Mouse (Mus musculus): Measurements from ENCODE around the gene Gm13272. TPM values are rescaled to one million over a fixed set of nuclear protein-coding genes. Genes with fewer than 3 reads are reported as not detected.
"Not testable (repeated sequence)": the region's sequence is repeated elsewhere in the genome, so short reads cannot be mapped to it uniquely, and the experiment has no call there.

The Gm13272 gene
- total RNA-seq (2014; rRNA removed) (not detected in 2 replicates), polyA plus RNA-seq (2015; fragmentation: Nextera tagmentation; extraction: Ambion mirVana) (not detected in 2 replicates)

- H3K36me3 ChIP-seq (ENCODE audit: insufficient read depth, low read length); H3K4me3 ChIP-seq (ENCODE audit: low read depth, low read length); ATAC-seq (ENCODE audit: low FRiP score); H3K4me2 ChIP-seq (ENCODE audit: low read depth, low read length, poor library complexity, severe bottlenecking); DNase-seq (ENCODE audit: low spot score); H3K27ac ChIP-seq (ENCODE audit: low read depth, low read length); H3K9ac ChIP-seq (replicated peaks; ENCODE audit: low read length, poor library complexity, severe bottlenecking); H3K27me3 ChIP-seq (ENCODE audit: insufficient read depth, low read length); H3K4me1 ChIP-seq (ENCODE audit: insufficient read depth, low read length); H3K9me3 ChIP-seq (ENCODE audit: low read length): not testable (repeated sequence)
- WGBS: no CpG with 5 or more reads among the region's 29 CpGs
Measured at GRCm38 (mm10) chr4:88779550-88779949, at the start of gene Gm13272. Gene Gm13272 (plus strand): TSS chr4:88779850.

GRCm38 (mm10) chr4:88738480-88738879, 41.2 kb upstream of the Gm13272 start:
- ATAC-seq (ENCODE audit: low FRiP score): no peak
- peak; percentile 78 for TF ChIP-seq CTCF (IDR thresholded peaks at IDR 0.05)
- 2% methylated on average over 2 of the region's 2 CpGs for whole genome bisulfite sequencing

GRCm38 (mm10) chr4:88739036-88739435, 40.6 kb upstream of the Gm13272 start:
- Histone ChIP-seq H3K9ac (replicated peaks; ENCODE audit: low read length, poor library complexity, severe bottlenecking) (no peak overlapping the region), H3K27me3 (ENCODE audit: insufficient read depth, low read length) (no peaks in the 10 kb centered on the region), H3K9me3 (ENCODE audit: low read length) (no peaks in the 10 kb centered on the region), H3K4me3 (ENCODE audit: low read depth, low read length) (no peak overlapping the region), H3K4me1 (ENCODE audit: insufficient read depth, low read length) (no peaks in the 10 kb centered on the region), H3K36me3 (ENCODE audit: insufficient read depth, low read length) (no peaks in the 10 kb centered on the region), H3K27ac (ENCODE audit: low read depth, low read length) (no peak overlapping the region), H3K4me2 (ENCODE audit: low read depth, low read length, poor library complexity, severe bottlenecking) (no peak overlapping the region)
- DNase-seq (ENCODE audit: low spot score) (no peak), ATAC-seq (ENCODE audit: low FRiP score) (no peak)
- 90% methylated on average over 6 of the region's 6 CpGs for WGBS
- no peak for TF ChIP-seq CTCF (IDR thresholded peaks at IDR 0.05)

More at GRCm38 (mm10) chr4:88738480-88738879, 41.2 kb upstream of the Gm13272 start:
- H3K27ac ChIP-seq (ENCODE audit: low read depth, low read length): no peak overlapping the region
- H3K9ac ChIP-seq (replicated peaks; ENCODE audit: low read length, poor library complexity, severe bottlenecking): no peak overlapping the region
- H3K4me3 ChIP-seq (ENCODE audit: low read depth, low read length): no peak overlapping the region
- no peaks in the 10 kb centered on the region for H3K4me1 ChIP-seq (ENCODE audit: insufficient read depth, low read length)
- no peaks in the 10 kb centered on the region for H3K27me3 ChIP-seq (ENCODE audit: insufficient read depth, low read length)
- no peak overlapping the region for H3K4me2 ChIP-seq (ENCODE audit: low read depth, low read length, poor library complexity, severe bottlenecking)
- H3K9me3 ChIP-seq (ENCODE audit: low read length): no peaks in the 10 kb centered on the region
- no peaks in the 10 kb centered on the region for H3K36me3 ChIP-seq (ENCODE audit: insufficient read depth, low read length)
- peak; percentile 43 for DNase-seq (ENCODE audit: low spot score)

- no peak for ATAC-seq (ENCODE audit: low FRiP score)
- no peak for TF ChIP-seq CTCF (IDR thresholded peaks at IDR 0.05)
Measured at GRCm38 (mm10) chr4:88741426-88741825, 38.2 kb upstream of the Gm13272 start.

GRCm38 (mm10) chr4:88742771-88743371, 36.8 kb upstream of the Gm13272 start:
- Histone ChIP-seq H3K27me3 (ENCODE audit: insufficient read depth, low read length) (no peaks in the 10 kb centered on the region), H3K4me3 (ENCODE audit: low read depth, low read length) (no peak overlapping the region), H3K4me2 (ENCODE audit: low read depth, low read length, poor library complexity, severe bottlenecking) (no peak overlapping the region), H3K36me3 (ENCODE audit: insufficient read depth, low read length) (no peaks in the 10 kb centered on the region), H3K9me3 (ENCODE audit: low read length) (no peaks in the 10 kb centered on the region), H3K27ac (ENCODE audit: low read depth, low read length) (no peak overlapping the region), H3K9ac (replicated peaks; ENCODE audit: low read length, poor library complexity, severe bottlenecking) (no peak overlapping the region), H3K4me1 (ENCODE audit: insufficient read depth, low read length) (no peaks in the 10 kb centered on the region)
- TF ChIP-seq CTCF (IDR thresholded peaks at IDR 0.05): peak; percentile 60
- 69% methylated on average over 7 of the region's 7 CpGs for WGBS
- ATAC-seq (ENCODE audit: low FRiP score): no peak
- DNase-seq (ENCODE audit: low spot score): no peak

More at GRCm38 (mm10) chr4:88741426-88741825, 38.2 kb upstream of the Gm13272 start:
- Histone ChIP-seq H3K36me3 (ENCODE audit: insufficient read depth, low read length) (no peaks in the 10 kb centered on the region), H3K9ac (replicated peaks; ENCODE audit: low read length, poor library complexity, severe bottlenecking) (no peak overlapping the region), H3K4me2 (ENCODE audit: low read depth, low read length, poor library complexity, severe bottlenecking) (no peak overlapping the region), H3K27me3 (ENCODE audit: insufficient read depth, low read length) (no peaks in the 10 kb centered on the region), H3K27ac (ENCODE audit: low read depth, low read length) (no peak overlapping the region), H3K9me3 (ENCODE audit: low read length) (no peaks in the 10 kb centered on the region), H3K4me1 (ENCODE audit: insufficient read depth, low read length) (no peaks in the 10 kb centered on the region), H3K4me3 (ENCODE audit: low read depth, low read length) (no peak overlapping the region)
- no peak for DNase-seq (ENCODE audit: low spot score)
- 84% methylated on average over 4 of the region's 4 CpGs for WGBS

GRCm38 (mm10) chr4:88744207-88744606, 35.4 kb upstream of the Gm13272 start:
- DNase-seq (ENCODE audit: low spot score) (no peak), ATAC-seq (ENCODE audit: low FRiP score) (no peak)
- 83% methylated on average over 3 of the region's 3 CpGs for WGBS
- H3K36me3 ChIP-seq (ENCODE audit: insufficient read depth, low read length): no peaks in the 10 kb centered on the region
- H3K4me1 ChIP-seq (ENCODE audit: insufficient read depth, low read length): no peaks in the 10 kb centered on the region
- H3K9me3 ChIP-seq (ENCODE audit: low read length): no peaks in the 10 kb centered on the region
- no peak overlapping the region for H3K9ac ChIP-seq (replicated peaks; ENCODE audit: low read length, poor library complexity, severe bottlenecking)
- H3K27ac ChIP-seq (ENCODE audit: low read depth, low read length): no peak overlapping the region
- H3K4me3 ChIP-seq (ENCODE audit: low read depth, low read length): no peak overlapping the region
- H3K27me3 ChIP-seq (ENCODE audit: insufficient read depth, low read length): no peaks in the 10 kb centered on the region
- H3K4me2 ChIP-seq (ENCODE audit: low read depth, low read length, poor library complexity, severe bottlenecking): no peak overlapping the region
- no peak for TF ChIP-seq CTCF (IDR thresholded peaks at IDR 0.05)

All from midbrain, postnatal 0 days (tissue).